Mouse (Mus musculus) left cerebral cortex, adult 6 months (tissue): Measurements from ENCODE around the gene Cdon. TPM values are rescaled to one million over a fixed set of nuclear protein-coding genes. Genes with fewer than 3 reads are reported as not detected.

Experiments used
- long read RNA-seq, 2 experiments: library from polyadenylated mRNA; unstranded; transcript quantifications; one replicate each; pipeline ENCODE4 v2.0.0; 2019 to 2020
- polyA plus RNA-seq: library from polyadenylated mRNA; unstranded; fragments of <200 nt; fragmentation: Nextera tagmentation; gene quantifications from 2 replicates; pipeline ENCODE4 v1.2.3, GENCODE M21; 2021

The Cdon gene
- polyA plus RNA-seq = 0.59 and 0.90 TPM in 2 replicates
- long read RNA-seq, experiment 1, partial matches to known transcripts = 0 of 2 reads
- long read RNA-seq, experiment 1, other reads (novel, unspliced or antisense) = 2 of 2 reads
- long read RNA-seq, experiment 2, partial matches to known transcripts = 0 of 3 reads
- long read RNA-seq, experiment 2, other reads (novel, unspliced or antisense) = 3 of 3 reads

DNA sequence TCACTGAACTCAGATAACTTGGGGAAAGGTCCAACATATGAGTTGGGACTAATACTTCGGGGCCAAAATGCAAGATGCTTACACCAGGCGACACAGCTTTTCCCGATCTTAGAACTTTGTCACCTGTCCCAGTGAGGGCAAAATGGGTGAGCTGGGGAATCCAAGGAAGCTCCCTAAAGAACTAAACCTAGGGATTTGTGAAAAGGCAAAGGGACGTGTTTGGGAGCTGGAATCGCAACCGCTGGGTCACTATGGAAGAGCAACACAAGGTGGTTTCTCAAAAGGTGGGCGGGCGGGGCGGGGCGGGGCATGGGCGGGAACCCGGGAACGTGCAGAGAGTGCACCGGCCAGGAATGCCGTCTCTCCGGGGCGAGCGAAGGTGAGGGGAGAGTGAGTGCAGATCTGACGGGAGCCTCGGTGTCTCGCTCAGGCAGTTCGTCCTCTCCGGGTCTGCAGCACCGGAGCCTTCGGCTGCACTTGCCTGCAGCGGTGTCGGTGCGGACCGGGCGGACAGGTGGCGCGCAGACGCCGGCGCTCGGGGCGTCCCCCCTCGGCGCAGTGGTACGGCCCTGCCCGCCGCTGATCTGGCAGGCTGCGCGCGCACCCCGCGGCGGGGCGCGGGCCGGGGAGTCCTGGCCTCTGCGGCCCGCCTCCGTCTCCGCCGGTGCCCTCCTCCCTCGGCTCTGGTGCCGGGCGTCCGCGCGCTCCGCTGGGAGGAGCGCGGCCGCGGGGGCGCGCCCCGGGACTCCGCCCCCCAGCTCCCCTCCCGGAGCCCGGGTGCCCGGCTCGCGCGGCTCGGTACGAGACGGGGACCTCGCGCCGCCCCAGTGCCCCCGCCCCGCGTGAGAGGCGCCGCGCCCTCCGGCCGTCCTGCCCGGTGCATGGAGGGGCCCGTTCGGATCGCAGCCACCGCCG is at the start of gene Cdon:
Gene Cdon (plus strand): TSS at position 324 of the 915 bp plus-strand sequence.

DNA sequence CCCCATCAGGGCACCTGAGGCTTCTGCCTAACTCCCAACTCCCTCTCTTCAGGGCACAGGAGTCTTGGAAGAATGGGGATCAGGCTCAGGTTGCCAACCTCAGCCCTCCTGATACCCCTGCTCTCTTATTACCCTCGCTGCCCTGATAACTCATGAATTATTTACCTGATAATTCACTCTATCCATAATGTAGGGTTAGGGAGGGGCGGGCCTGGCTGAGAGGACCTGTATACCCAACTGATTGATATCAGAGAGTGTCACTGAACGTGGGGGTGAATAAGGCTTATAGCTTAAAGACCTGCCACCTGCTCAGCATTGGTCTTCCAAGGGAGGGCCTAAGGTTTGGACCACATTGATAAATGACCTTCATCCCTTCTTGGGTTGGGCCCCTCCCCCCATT is 97.2 kb downstream of the Cdon start, which contains the start of gene Gm1113:
Gene Gm1113 (minus strand): TSS at position 101 of the 400 bp plus-strand sequence.

Other genes with a start within 250 kb of the Cdon start
- 22.0 and 26.6 TPM in 2 replicates for gene Dcps, start 245.1 kb upstream of the Cdon start, polyA plus RNA-seq
- 81.9 and 95.1 TPM in 2 replicates for gene Srpr, start 221.0 kb upstream of the Cdon start, polyA plus RNA-seq
- 1.4 and 1.6 TPM in 2 replicates for gene Tirap, start 220.8 kb upstream of the Cdon start, polyA plus RNA-seq
- 14.9 and 18.7 TPM in 2 replicates for gene Foxred1, start 210.1 kb upstream of the Cdon start, polyA plus RNA-seq
- 15.2 and 15.4 TPM in 2 replicates for gene Fam118b, start 153.3 kb upstream of the Cdon start, polyA plus RNA-seq
- gene Rpusd4, start 153.3 kb upstream of the Cdon start, polyA plus RNA-seq = 9.2 and 9.8 TPM in 2 replicates
- gene Gm1113, start 97.1 kb downstream of the Cdon start, polyA plus RNA-seq = not detected in 2 replicates
- 17.3 and 19.1 TPM in 2 replicates for gene Ddx25, start 137.4 kb downstream of the Cdon start, polyA plus RNA-seq
- 5.2 and 6.0 TPM in 2 replicates for gene Pus3, start 137.5 kb downstream of the Cdon start, polyA plus RNA-seq
- gene Pate2, start 149.2 kb downstream of the Cdon start, polyA plus RNA-seq = 0.21 TPM in 1 of 2 replicates, not detected in the other
- 3.8 and 4.2 TPM in 2 replicates for gene Hyls1, start 149.3 kb downstream of the Cdon start, polyA plus RNA-seq
- not detected in 2 replicates for gene Pate4, start 190.8 kb downstream of the Cdon start, polyA plus RNA-seq
- gene Pate3, start 227.1 kb downstream of the Cdon start, polyA plus RNA-seq = not detected in 2 replicates